Mouse (Mus musculus) kidney, postnatal 0 days (tissue): ENCODE measurements around the gene Gm42417. TPM values are rescaled to one million over a fixed set of nuclear protein-coding genes. Genes with fewer than 3 reads are reported as not detected.

Source experiments
- ATAC-seq: fragments of 200-750 bp; cut with Nextera tagmentation; replicated peaks from 2 replicates; pipeline ENCODE4 v1.8.0; 2017; ENCODE audit warnings: low read depth, moderate number of reproducible peaks, moderate TSS enrichment, moderate library complexity; ENCODE audit not compliant: low FRiP score
- DNase-seq: peaks from one replicate; pipeline ENCODE4 v3.0.0-alpha.2; 2016; ENCODE audit warnings: low spot score
- H3K27ac ChIP-seq: fragments of 300-500 bp; sonication (generic); 2 replicates; pipeline ENCODE4 v1.5.1; 2014; ENCODE audit warnings: mild to moderate bottlenecking
- H3K27me3 ChIP-seq: fragments of 300-500 bp; sonication (generic); 2 replicates; pipeline ENCODE4 v1.6.1; 2014; ENCODE audit warnings: low read length, mixed read lengths; ENCODE audit not compliant: insufficient read depth
- H3K36me3 ChIP-seq: fragments of 300-500 bp; sonication (generic); 2 replicates; pipeline ENCODE4 v1.6.1; 2014; ENCODE audit warnings: low read length, mixed read lengths; ENCODE audit not compliant: insufficient read depth
- H3K4me1 ChIP-seq: fragments of 300-500 bp; sonication (generic); replicated peaks from 2 replicates; pipeline ENCODE4 v1.6.1; 2014; ENCODE audit warnings: antibody characterized with exemption, low read length, mixed read lengths; ENCODE audit not compliant: insufficient read depth
- H3K4me2 ChIP-seq: fragments of 300-500 bp; sonication (generic); 2 replicates; pipeline ENCODE4 v1.6.1; 2014; ENCODE audit warnings: mild to moderate bottlenecking, low read length, moderate library complexity, mixed read lengths
- H3K4me3 ChIP-seq: fragments of 300-500 bp; sonication (generic); replicated peaks from 2 replicates; pipeline ENCODE4 v1.5.1; 2014; ENCODE audit warnings: low read depth, low read length
- H3K9ac ChIP-seq: fragments of 300-500 bp; sonication (generic); 2 replicates; pipeline ENCODE4 v1.6.1; 2014; ENCODE audit warnings: low read depth, low read length
- H3K9me3 ChIP-seq: fragments of 300-500 bp; sonication (generic); replicated peaks from 2 replicates; pipeline ENCODE4 v1.6.1; 2016; ENCODE audit warnings: low read length, inconsistent platforms, mixed read lengths
- CTCF ChIP-seq: IDR thresholded peaks from 2 replicates; pipeline ENCODE4 v1.5.1; 2016; ENCODE audit warnings: antibody characterized with exemption, low read depth, mild to moderate bottlenecking, moderate library complexity
- whole genome bisulfite sequencing: fragments of 180-500 bp; shearing (Covaris S2); extraction: QIAGEN DNeasy Blood & Tissue Kit; methylation state at CpG from one replicate; pipeline ENCODE4 v1.1.7; 2014; 5-methylcytosine and 5-hydroxymethylcytosine counted together
- polyA plus RNA-seq: library from polyadenylated mRNA; unstranded; fragments of >200 nt; fragmentation: Nextera tagmentation; extraction: Ambion mirVana; gene quantifications from 2 replicates; pipeline ENCODE4 v1.2.1, GENCODE M21; 2015

The Gm42417 gene
- polyA plus RNA-seq, 1 experiment from 2014 or later, result not detected

DNA sequence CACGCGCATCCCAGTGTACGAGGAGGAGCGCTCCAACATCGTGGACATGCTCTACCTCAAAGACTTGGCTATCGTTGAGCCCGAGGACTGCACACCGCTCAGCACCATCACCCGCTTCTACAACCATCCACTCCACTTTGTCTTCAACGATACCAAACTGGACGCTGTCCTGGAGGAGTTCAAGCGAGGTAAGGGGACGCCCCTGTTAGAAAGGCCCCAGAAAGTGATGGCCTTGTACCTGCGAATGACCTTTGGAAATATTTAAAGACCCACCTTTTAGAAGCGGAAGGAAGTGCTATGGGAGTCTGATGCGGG lies 26.3 kb downstream of the Gm42417 start:
- no peaks in the 10 kb centered on the region for H3K27me3 ChIP-seq
- peak overlapping the region; percentile 99 for H3K27ac ChIP-seq
- DNase-seq (no peak), ATAC-seq (no peak)
- peak overlapping the region; percentile 95 for H3K9ac ChIP-seq
- no peak for TF ChIP-seq CTCF
- no peaks in the 10 kb centered on the region for H3K36me3 ChIP-seq
- peak overlapping the region; percentile 96 for H3K4me3 ChIP-seq
- peaks cover 14% of the 10 kb centered on the region; the same call in 1 of the 2 replicates for H3K4me1 ChIP-seq
- H3K9me3 ChIP-seq, result no peaks in the 10 kb centered on the region
- peak overlapping the region; percentile 96 for H3K4me2 ChIP-seq
- WGBS, result 2% methylated on average over 16 of the region's 16 CpGs

DNA sequence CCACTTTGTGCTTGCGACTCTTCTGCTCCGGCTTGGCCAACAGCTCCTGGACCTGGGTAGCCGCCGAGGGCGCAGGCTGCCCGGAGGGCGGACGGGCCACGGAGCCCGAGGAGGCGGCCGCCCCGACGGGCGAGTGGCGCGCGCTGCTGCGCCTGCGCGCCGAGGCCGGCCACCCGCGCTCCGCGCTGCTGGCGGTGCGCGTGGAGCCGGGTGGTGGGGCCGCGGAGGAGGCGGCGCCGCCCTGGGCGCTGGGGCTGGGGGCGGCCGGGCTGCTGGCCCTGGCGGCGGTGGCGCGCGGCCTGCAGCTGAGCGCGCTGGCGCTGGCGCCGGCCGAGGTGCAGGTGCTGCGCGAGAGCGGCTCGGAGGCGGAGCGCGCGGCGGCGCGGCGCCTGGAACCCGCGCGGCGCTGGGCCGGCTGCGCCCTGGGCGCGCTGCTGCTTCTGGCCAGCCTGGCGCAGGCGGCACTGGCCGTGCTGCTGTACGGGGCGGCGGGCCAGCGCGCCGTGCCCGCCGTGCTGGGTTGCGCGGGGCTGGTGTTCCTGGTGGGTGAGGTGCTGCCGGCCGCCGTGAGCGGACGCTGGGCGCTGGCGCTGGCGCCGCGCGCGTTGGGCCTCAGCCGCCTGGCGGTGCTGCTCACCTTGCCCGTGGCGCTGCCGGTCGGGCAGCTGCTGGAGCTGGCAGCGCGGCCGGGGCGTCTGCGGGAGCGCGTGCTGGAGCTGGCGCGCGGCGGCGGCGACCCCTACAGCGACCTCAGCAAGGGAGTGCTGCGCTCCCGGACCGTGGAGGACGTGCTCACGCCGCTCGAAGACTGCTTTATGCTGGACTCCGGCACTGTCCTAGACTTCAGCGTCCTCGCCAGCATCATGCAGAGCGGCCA lies 26.9 kb downstream of the Gm42417 start:
- H3K4me1 ChIP-seq, result peaks cover 14% of the 10 kb centered on the region; the same call in 1 of the 2 replicates
- H3K27ac ChIP-seq, result peak overlapping the region; percentile 99
- peak overlapping the region; percentile 96 for H3K4me3 ChIP-seq
- H3K9me3 ChIP-seq, result no peaks in the 10 kb centered on the region
- no peaks in the 10 kb centered on the region for H3K36me3 ChIP-seq
- no peak; the same call in 1 of the 2 replicates for TF ChIP-seq CTCF
- no peaks in the 10 kb centered on the region for H3K27me3 ChIP-seq
- under 1% methylated on average over 112 of the region's 126 CpGs for WGBS
- H3K4me2 ChIP-seq, result peak overlapping the region; percentile 96
- DNase-seq (no peak), ATAC-seq (peak; percentile 52)
- peak overlapping the region; percentile 95 for H3K9ac ChIP-seq

DNA sequence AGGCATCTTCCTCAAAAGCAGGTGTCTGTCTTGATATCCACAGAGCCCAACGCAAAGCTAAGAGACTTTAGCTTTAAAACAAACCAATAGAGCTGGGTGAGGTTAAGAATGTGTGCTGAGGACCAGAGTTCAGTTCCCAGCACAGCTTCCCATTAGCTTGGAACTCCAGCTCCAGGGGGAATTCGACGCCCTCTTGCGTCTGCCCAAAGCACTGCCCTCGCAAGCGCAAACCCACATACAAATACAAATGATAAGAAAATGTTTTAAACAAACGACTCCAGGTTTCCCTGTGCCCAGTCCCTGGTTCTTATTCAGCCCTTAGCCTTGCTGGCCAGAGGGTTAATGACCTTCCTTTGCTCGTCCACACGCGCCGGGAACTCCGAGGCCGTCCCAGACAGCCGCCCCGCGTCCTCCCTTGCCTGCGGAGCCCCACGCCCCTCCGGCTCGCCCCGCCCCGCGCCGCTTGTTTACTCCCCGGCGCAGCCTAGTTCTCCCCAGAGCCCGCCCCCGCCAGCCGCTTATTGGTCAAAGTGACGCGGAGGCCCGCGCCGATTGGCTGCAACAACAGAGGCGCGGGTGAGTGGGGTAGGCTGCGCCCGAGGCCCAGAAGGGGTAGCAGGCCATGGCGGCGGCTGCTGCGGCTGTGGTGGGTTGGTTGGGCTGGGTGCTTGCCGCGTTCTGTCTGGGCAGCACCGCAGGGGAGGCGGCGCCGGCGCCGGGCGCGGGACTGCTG lies 27.8 kb downstream of the Gm42417 start, which contains the start of gene Cnnm3:
TSS of gene Cnnm3 (plus strand) at position 579 of the 733 bp plus-strand sequence.
- peaks cover 14% of the 10 kb centered on the region; the same call in 1 of the 2 replicates for H3K4me1 ChIP-seq
- TF ChIP-seq CTCF, result peak; percentile 54
- no peaks in the 10 kb centered on the region for H3K9me3 ChIP-seq
- H3K4me2 ChIP-seq, result peak within 1 kb of the TSS; percentile 96
- ATAC-seq (peak; percentile 98), DNase-seq (peak; percentile 98)
- H3K9ac ChIP-seq, result peak within 1 kb of the TSS; percentile 95
- H3K27me3 ChIP-seq, result no peaks in the 10 kb centered on the region
- WGBS, result 3% methylated on average over 49 of the region's 51 CpGs
- no peaks in the 10 kb centered on the region; the same call in 1 of the 2 replicates for H3K36me3 ChIP-seq
- peak within 1 kb of the TSS; percentile 96 for H3K4me3 ChIP-seq
- peak within 1 kb of the TSS; percentile 99 for H3K27ac ChIP-seq

DNA sequence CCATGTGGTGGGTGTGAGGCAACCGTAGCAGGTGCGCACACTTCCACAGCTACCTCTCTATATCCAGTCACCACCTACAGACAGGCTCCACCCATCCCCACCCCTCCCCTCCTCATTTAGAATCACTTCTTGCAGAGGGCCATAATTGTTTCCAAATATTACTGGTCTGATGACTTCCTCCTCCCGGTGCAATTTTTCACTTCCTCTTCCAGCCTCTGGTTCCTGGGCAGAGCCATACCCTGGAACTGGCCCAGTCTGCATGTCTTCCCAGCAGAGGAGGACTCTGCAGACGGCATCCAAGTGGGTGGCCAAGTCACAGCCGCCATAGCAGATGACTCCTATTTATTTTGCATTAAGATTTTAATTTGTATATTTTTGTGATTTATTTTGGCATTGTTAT lies 31.0 kb downstream of the Gm42417 start:
- no peak overlapping the region for H3K27ac ChIP-seq
- 71% methylated on average over 5 of the region's 5 CpGs for WGBS
- H3K9me3 ChIP-seq, result no peaks in the 10 kb centered on the region
- DNase-seq (no peak), ATAC-seq (no peak)
- H3K4me1 ChIP-seq, result peaks cover 5% of the 10 kb centered on the region; the same call in 1 of the 2 replicates
- no peak overlapping the region for H3K4me2 ChIP-seq
- no peak overlapping the region for H3K4me3 ChIP-seq
- H3K27me3 ChIP-seq, result no peaks in the 10 kb centered on the region
- TF ChIP-seq CTCF, result no peak
- H3K9ac ChIP-seq, result no peak overlapping the region
- peaks cover 2% of the 10 kb centered on the region; the same call in 1 of the 2 replicates for H3K36me3 ChIP-seq

DNA sequence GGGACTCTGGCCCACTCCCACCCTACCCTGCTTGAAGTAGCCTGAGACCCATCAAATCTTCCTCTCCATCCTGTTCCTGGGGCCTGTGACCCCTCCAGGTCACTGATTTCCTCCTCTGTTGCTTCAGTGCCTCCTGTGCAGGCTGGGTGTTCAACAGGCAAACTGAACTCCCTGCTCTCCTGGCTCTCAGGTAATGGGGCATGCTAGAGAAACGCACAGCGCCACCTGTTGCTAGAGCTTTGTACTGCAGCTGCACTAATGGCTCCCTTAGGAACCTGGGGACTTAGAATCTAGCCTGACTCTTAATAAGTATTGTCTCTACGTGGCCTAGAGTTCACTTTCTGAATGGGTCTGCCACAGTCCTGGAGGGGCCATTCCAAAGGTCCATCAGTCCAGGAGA lies 38.0 kb downstream of the Gm42417 start:
- Histone ChIP-seq H3K4me1 (no peaks in the 10 kb centered on the region), H3K9ac (no peak overlapping the region), H3K4me2 (no peak overlapping the region), H3K9me3 (no peaks in the 10 kb centered on the region), H3K4me3 (no peak overlapping the region), H3K36me3 (peaks cover 23% of the 10 kb centered on the region), H3K27me3 (no peaks in the 10 kb centered on the region), H3K27ac (no peak overlapping the region)
- ATAC-seq, result peak; percentile 60
- DNase-seq, result peak; percentile 82
- WGBS, result 4% methylated on average over 3 of the region's 3 CpGs
- TF ChIP-seq CTCF, result peak; percentile 93

DNA sequence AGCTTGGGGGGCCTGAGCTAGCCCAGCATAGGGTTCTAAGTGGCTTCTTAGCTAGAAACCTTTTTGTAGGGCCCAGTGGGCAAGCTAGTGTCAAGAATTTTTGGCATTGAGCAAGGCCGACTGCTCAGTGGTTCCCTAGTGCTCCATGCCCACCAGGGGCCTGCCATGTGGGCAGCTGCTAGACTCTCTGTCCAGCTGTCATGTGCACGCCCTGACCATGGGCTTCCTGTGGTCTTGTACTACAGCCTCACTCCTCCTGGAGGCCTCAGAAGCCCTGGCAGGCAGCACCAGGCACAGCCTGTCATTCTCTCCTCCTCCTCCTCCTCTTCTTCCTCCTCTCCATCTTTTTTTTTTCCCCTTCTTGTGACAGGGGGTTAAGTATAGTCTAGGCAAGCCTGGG lies 41.9 kb downstream of the Gm42417 start:
- Histone ChIP-seq H3K4me1 (no peaks in the 10 kb centered on the region), H3K27me3 (no peaks in the 10 kb centered on the region), H3K4me3 (no peak overlapping the region), H3K4me2 (no peak overlapping the region), H3K9ac (no peak overlapping the region), H3K27ac (no peak overlapping the region), H3K9me3 (no peaks in the 10 kb centered on the region), H3K36me3 (peaks cover 21% of the 10 kb centered on the region)
- ATAC-seq, result no peak
- 77% methylated on average over 2 of the region's 2 CpGs for WGBS
- no peak for TF ChIP-seq CTCF
- DNase-seq, result no peak
